Mouse (Mus musculus) liver, embryonic 14.5 days (tissue): Measurements from ENCODE around the gene Stk16. TPM values are rescaled to one million over a fixed set of nuclear protein-coding genes. Genes with fewer than 3 reads are reported as not detected.
A peak's percentile ranks its signal among the peaks of the same experiment; 100 is the strongest.

Experiments used
- ATAC-seq: fragments of 200-750 bp; cut with Nextera tagmentation; 2 replicates; pipeline ENCODE4 v1.8.0; 2017; ENCODE audit warnings: moderate number of reproducible peaks, mild to moderate bottlenecking, moderate library complexity; ENCODE audit not compliant: insufficient read depth
- DNase-seq, 3 experiments: peaks; one replicate each; pipeline ENCODE4 v3.0.0-alpha.2; 2012 to 2013; ENCODE audit warnings: low read depth in 3 of 3, low spot score in 3 of 3
- H3K27ac ChIP-seq: fragments of 300-500 bp; sonication (generic); 2 replicates; pipeline ENCODE4 v1.5.1; 2014; ENCODE audit warnings: moderate library complexity, mild to moderate bottlenecking, control low read depth, inconsistent platforms
- H3K27me3 ChIP-seq: fragments of 300-500 bp; sonication (generic); 2 replicates; pipeline ENCODE4 v1.6.1; 2014; ENCODE audit warnings: mild to moderate bottlenecking, low read length, moderate library complexity; ENCODE audit not compliant: control insufficient read depth, insufficient read depth
- H3K36me3 ChIP-seq: fragments of 300-500 bp; sonication (generic); replicated peaks from 2 replicates; pipeline ENCODE4 v1.6.1; 2014; ENCODE audit warnings: low read depth; ENCODE audit not compliant: control insufficient read depth, insufficient read depth
- H3K4me1 ChIP-seq, 2 experiments: fragments of 200-500 bp in 1 of 2; fragments of 300-500 bp in 1 of 2; sonication (generic) in 1 of 2; replicated peaks; 2 replicates each; pipeline ENCODE4 v1.6.1; 2012 to 2014; ENCODE audit warnings: antibody characterized with exemption in 1 of 2, inconsistent platforms in 1 of 2, low read length in 1 of 2; ENCODE audit not compliant: control insufficient read depth in 2 of 2, insufficient read depth in 2 of 2
- H3K4me2 ChIP-seq: fragments of 300-500 bp; sonication (generic); 2 replicates; pipeline ENCODE4 v1.6.1; 2014; ENCODE audit warnings: low read depth, mild to moderate bottlenecking, control low read depth, moderate library complexity
- H3K4me3 ChIP-seq, 2 experiments: fragments of 200-500 bp in 1 of 2; fragments of 300-500 bp in 1 of 2; sonication (generic) in 1 of 2; 2 replicates each; pipeline ENCODE4 v1.5.1; 2012 to 2014; ENCODE audit warnings: low read depth in 2 of 2, low read length in 2 of 2, mild to moderate bottlenecking in 2 of 2, control low read depth in 1 of 2, inconsistent platforms in 1 of 2, moderate library complexity in 1 of 2; ENCODE audit not compliant: insufficient read depth in 1 of 2
- H3K9ac ChIP-seq: fragments of 300-500 bp; sonication (generic); replicated peaks from 2 replicates; pipeline ENCODE4 v1.6.1; 2014; ENCODE audit warnings: mild to moderate bottlenecking, control low read depth, moderate library complexity
- H3K9me3 ChIP-seq: fragments of 300-500 bp; sonication (generic); 2 replicates; pipeline ENCODE4 v1.6.1; 2016; ENCODE audit warnings: low read length, mixed read lengths; ENCODE audit not compliant: control insufficient read depth
- CTCF ChIP-seq: IDR thresholded peaks from 2 replicates; pipeline ENCODE4 v1.5.1; 2016; ENCODE audit warnings: antibody characterized with exemption, low read depth, control low read depth
- EP300 ChIP-seq: IDR thresholded peaks from 2 replicates; pipeline ENCODE4 v1.6.1; 2016; ENCODE audit warnings: antibody characterized with exemption, low read depth
- WGBS: fragments of 180-500 bp; shearing (Covaris S2); extraction: QIAGEN DNeasy Blood & Tissue Kit; methylation state at CpG from one replicate; pipeline ENCODE4 v1.1.7; 2014; ENCODE audit not compliant: insufficient replicate concordance; 5-methylcytosine and 5-hydroxymethylcytosine counted together
- polyA plus RNA-seq, 2 experiments: library from polyadenylated mRNA; depleted of rRNA in 1 of 2; stranded (reverse) in 1 of 2; unstranded in 1 of 2; fragments of >200 nt; fragmentation: Nextera tagmentation in 1 of 2; extraction: Ambion mirVana in 1 of 2; gene quantifications; 2 replicates each; pipeline versions ENCODE4 v1.2.1 to v1.2.3; 2012 to 2014

The Stk16 gene
- polyA plus RNA-seq, 2 experiments, result 61.8 to 93.3 TPM

DNA sequence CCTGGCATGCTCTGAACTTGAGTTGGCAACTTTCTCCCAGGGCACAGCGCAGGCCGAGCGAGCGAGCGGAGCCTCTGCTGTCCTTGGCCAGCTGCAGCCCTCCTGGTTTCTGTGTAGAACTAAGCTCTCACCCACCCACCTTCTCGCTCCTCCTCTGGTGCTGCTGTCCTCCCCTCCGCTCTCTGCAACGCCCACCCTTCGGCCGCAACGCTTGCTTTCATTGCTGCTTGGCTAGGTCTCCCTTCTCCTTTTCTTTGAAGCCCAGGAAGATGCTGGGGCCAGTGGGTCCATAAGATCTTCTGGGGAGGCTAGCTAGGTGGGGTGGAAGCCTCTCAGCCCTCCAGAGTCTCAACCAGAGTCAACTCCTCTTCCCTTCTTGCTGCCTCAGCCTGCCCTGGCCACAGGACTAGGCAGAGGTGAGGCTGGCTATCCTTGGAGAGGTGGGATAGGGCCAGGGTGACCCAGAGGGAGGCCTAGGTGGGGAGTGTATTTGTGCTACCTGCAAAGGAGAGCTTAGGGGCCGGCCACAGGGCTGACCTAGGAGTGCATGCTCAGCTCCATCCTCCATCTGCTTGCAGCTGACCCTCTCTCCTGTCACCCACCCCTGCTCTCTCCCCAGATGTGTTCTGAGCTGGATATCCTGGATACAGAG lies 33.7 kb downstream of the Stk16 start:
- H3K9me3 ChIP-seq, result no peaks in the 10 kb centered on the region
- 0 out of 4 replicates have a peak, but pooled peaks cover 0 to 3% of the 10 kb centered on the region in 2 experiments for H3K4me1 ChIP-seq
- no peak overlapping the region for H3K4me2 ChIP-seq
- H3K36me3 ChIP-seq, result no peaks in the 10 kb centered on the region; the same call in 1 of the 2 replicates
- no peak for TF ChIP-seq CTCF
- no peak for TF ChIP-seq EP300
- H3K4me3 ChIP-seq, result no peak overlapping the region
- WGBS, result 81% methylated on average over 12 of the region's 12 CpGs
- H3K27ac ChIP-seq, result no peak overlapping the region
- H3K27me3 ChIP-seq, result no peaks in the 10 kb centered on the region
- DNase-seq, result no peak
- H3K9ac ChIP-seq, result no peak overlapping the region
- ATAC-seq, result peak; percentile 13; the same call in 1 of the 2 replicates

DNA sequence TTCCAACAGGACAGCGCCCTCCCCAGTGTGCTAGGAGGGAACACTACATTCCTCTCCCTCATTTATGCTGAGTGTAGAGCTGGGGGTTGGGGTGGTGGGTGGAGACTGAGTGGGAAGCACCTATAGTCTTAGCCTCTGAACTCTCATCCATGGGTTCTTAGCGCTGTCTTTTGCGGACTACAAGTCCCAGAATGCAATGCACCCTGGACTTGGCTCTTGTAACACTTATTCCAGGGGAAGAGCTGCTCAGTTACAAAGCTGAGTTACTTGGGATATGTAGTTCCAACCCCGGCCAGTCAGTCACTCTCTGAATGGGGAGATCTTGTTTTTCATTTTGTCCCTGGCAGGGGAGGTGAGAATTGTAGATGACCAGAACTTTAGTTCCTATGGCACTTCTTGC lies 34.2 kb downstream of the Stk16 start:
- H3K36me3 ChIP-seq, result no peaks in the 10 kb centered on the region; the same call in 1 of the 2 replicates
- H3K9me3 ChIP-seq, result no peaks in the 10 kb centered on the region
- H3K27ac ChIP-seq, result no peak overlapping the region
- no peak overlapping the region for H3K4me2 ChIP-seq
- 0 out of 4 replicates have a peak, but pooled peaks cover 0 to 3% of the 10 kb centered on the region in 2 experiments for H3K4me1 ChIP-seq
- TF ChIP-seq CTCF (no peak), EP300 (no peak)
- H3K4me3 ChIP-seq, result no peak overlapping the region
- no peak overlapping the region for H3K9ac ChIP-seq
- DNase-seq (peak; percentile 43 to 53 (median 44)), ATAC-seq (peak; percentile 63)
- H3K27me3 ChIP-seq, result no peaks in the 10 kb centered on the region
- 31% methylated on average over 4 of the region's 4 CpGs for WGBS

- TF ChIP-seq CTCF, result no peak
- TF ChIP-seq EP300, result no peak
These were observed 36.7 kb downstream of the Stk16 start for GRCm38 (mm10) chr1:75247071-75247930.

DNA sequence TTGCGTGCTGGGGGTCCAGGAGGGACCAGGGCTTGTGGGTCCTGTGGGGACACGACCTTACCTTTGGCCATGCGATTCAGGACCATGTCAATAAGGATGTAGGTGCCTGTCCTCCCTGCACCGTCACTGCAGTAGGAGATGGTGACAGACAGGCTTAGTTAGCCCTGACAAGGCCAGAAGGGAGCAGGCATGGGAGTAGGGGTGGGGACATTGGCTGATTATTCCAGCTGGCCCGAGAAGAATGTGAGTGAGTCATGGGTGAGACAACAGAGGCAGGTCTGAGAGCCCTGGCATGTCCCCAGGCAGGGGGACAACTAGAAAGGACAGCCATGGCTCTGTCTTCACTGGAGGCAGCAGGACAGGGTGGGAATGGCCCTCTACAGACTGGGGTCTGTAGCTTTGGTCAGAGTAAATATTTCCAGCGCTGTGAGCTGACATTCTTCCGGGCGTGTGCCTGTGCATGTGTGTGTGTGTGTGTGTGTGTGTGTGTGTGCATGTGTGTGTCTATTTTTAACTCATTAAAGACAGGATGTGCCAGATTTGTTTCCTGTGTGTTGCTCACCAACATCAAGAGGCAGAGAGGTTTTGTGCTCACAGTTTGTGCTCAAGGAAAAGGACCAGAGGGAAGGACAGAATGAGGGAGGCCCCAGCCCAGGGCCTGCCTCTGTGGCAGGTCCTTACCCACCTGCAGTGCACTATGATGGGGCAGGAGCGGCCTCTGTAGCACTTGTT lies 37.6 kb downstream of the Stk16 start:
- Histone ChIP-seq H3K36me3 (no peaks in the 10 kb centered on the region; the same call in 1 of the 2 replicates), H3K4me1 (peaks cover 0 to 6% of the 10 kb centered on the region in 2 experiments; a peak in 2 of 4 replicates), H3K9ac (no peak overlapping the region), H3K9me3 (no peaks in the 10 kb centered on the region), H3K27me3 (no peaks in the 10 kb centered on the region), H3K4me2 (no peak overlapping the region), H3K27ac (no peak overlapping the region), H3K4me3 (no peak overlapping the region)
- no peak for TF ChIP-seq CTCF
- no peak for TF ChIP-seq EP300
- 55% methylated on average over 9 of the region's 9 CpGs for WGBS
- ATAC-seq (no peak), DNase-seq (no peak)

More at GRCm38 (mm10) chr1:75247071-75247930, 36.7 kb downstream of the Stk16 start:
- no peak overlapping the region for H3K4me3 ChIP-seq
- no peak overlapping the region for H3K27ac ChIP-seq
- H3K9ac ChIP-seq, result no peak overlapping the region
- H3K4me2 ChIP-seq, result no peak overlapping the region
- H3K9me3 ChIP-seq, result no peaks in the 10 kb centered on the region
- 71% methylated on average over 16 of the region's 16 CpGs for WGBS
- H3K36me3 ChIP-seq, result no peaks in the 10 kb centered on the region; the same call in 1 of the 2 replicates
- ATAC-seq (no peak), DNase-seq (no peak)
- H3K4me1 ChIP-seq, result peaks cover 0 to 6% of the 10 kb centered on the region in 2 experiments; a peak in 2 of 4 replicates
- H3K27me3 ChIP-seq, result no peaks in the 10 kb centered on the region
